Mouse (Mus musculus): Measurements from ENCODE around the gene Ugt1a8.

GRCm38 (mm10) chr1:88074471-88074870 is 13.1 kb upstream of the Ugt1a8 start:
- TF ChIP-seq CTCF (IDR thresholded peaks at IDR 0.05) (no peak), POLR2A (IDR thresholded peaks at IDR 0.05; ENCODE audit: insufficient read depth, low read depth, low read length) (no peak)
